Mouse (Mus musculus) neural tube, embryonic 11.5 days (tissue): ENCODE results near the gene 1700013F07Rik. TPM values are rescaled to one million over a fixed set of nuclear protein-coding genes. Genes with fewer than 3 reads are reported as not detected.

Experiments used
- ATAC-seq: fragments of 200-750 bp; cut with Nextera tagmentation; 2 replicates; pipeline ENCODE4 v1.8.0; 2017; ENCODE audit warnings: moderate number of reproducible peaks, mild to moderate bottlenecking, moderate TSS enrichment, moderate library complexity; ENCODE audit not compliant: insufficient read depth, low FRiP score, low TSS enrichment
- DNase-seq: peaks from one replicate; pipeline ENCODE4 v3.0.0-alpha.2; 2015; ENCODE audit warnings: low spot score
- H3K27ac ChIP-seq: fragments of 300-500 bp; sonication (generic); 2 replicates; pipeline ENCODE4 v1.5.1; 2014; ENCODE audit warnings: low read depth, mild to moderate bottlenecking, low read length
- H3K27me3 ChIP-seq: fragments of 300-500 bp; sonication (generic); 2 replicates; pipeline ENCODE4 v1.6.1; 2014; ENCODE audit warnings: mild to moderate bottlenecking, low read length, mixed read lengths; ENCODE audit not compliant: control insufficient read depth, insufficient read depth
- H3K36me3 ChIP-seq: fragments of 300-500 bp; sonication (generic); 2 replicates; pipeline ENCODE4 v1.6.1; 2014; ENCODE audit warnings: mild to moderate bottlenecking, low read length, moderate library complexity, mixed read lengths; ENCODE audit not compliant: control insufficient read depth, insufficient read depth
- H3K4me1 ChIP-seq: fragments of 300-500 bp; sonication (generic); 2 replicates; pipeline ENCODE4 v1.6.1; 2014; ENCODE audit warnings: low read length, mixed read lengths; ENCODE audit not compliant: control insufficient read depth, insufficient read depth
- H3K4me2 ChIP-seq: fragments of 300-500 bp; sonication (generic); 2 replicates; pipeline ENCODE4 v1.6.1; 2014; ENCODE audit warnings: low read depth, mild to moderate bottlenecking, moderate library complexity
- H3K4me3 ChIP-seq: fragments of 300-500 bp; sonication (generic); 2 replicates; pipeline ENCODE4 v1.5.1; 2014; ENCODE audit warnings: low read depth, low read length
- H3K9ac ChIP-seq: fragments of 300-500 bp; sonication (generic); 2 replicates; pipeline ENCODE4 v1.6.1; 2014; ENCODE audit warnings: mild to moderate bottlenecking, low read length
- H3K9me3 ChIP-seq: fragments of 300-500 bp; sonication (generic); 2 replicates; pipeline ENCODE4 v1.6.1; 2016; ENCODE audit warnings: low read length; ENCODE audit not compliant: control insufficient read depth
- WGBS: fragments of 180-500 bp; shearing (Covaris S2); extraction: QIAGEN DNeasy Blood & Tissue Kit; methylation state at CpG from one replicate; pipeline ENCODE4 v1.1.7; 2014; 5-methylcytosine and 5-hydroxymethylcytosine counted together
- polyA plus RNA-seq: library from polyadenylated mRNA; unstranded; fragments of >200 nt; fragmentation: Nextera tagmentation; extraction: Ambion mirVana; gene quantifications from 2 replicates; pipeline ENCODE4 v1.2.1, GENCODE M21; 2014

1700013F07Rik gene
- polyA plus RNA-seq, 1 experiment from 2014 or later: not detected

GRCm38 (mm10) chr3:108508745-108509474, 25.0 kb upstream of the 1700013F07Rik start:
- 82% methylated on average over 3 of the region's 4 CpGs for WGBS
- ATAC-seq: no peak
- no peak for DNase-seq

GRCm38 (mm10) chr3:108510156-108510555, 23.8 kb upstream of the 1700013F07Rik start:
- WGBS: 46% methylated on average over 1 of the region's 2 CpGs
- no peak overlapping the region for H3K27ac ChIP-seq
- no peaks in the 10 kb centered on the region for H3K27me3 ChIP-seq
- no peak overlapping the region for H3K4me3 ChIP-seq
- no peak overlapping the region for H3K4me2 ChIP-seq
- no peaks in the 10 kb centered on the region for H3K9me3 ChIP-seq
- no peak overlapping the region for H3K9ac ChIP-seq
- no peaks in the 10 kb centered on the region for H3K36me3 ChIP-seq
- DNase-seq (no peak), ATAC-seq (no peak)
- H3K4me1 ChIP-seq: 0 out of 2 replicates have a peak, but pooled peaks cover 4% of the 10 kb centered on the region

More at GRCm38 (mm10) chr3:108508745-108509474, 25.0 kb upstream of the 1700013F07Rik start:
- Histone ChIP-seq H3K4me1 (0 out of 2 replicates have a peak, but pooled peaks cover 4% of the 10 kb centered on the region), H3K4me3 (no peak overlapping the region), H3K36me3 (no peaks in the 10 kb centered on the region), H3K4me2 (no peak overlapping the region), H3K9me3 (no peaks in the 10 kb centered on the region), H3K9ac (no peak overlapping the region), H3K27ac (no peak overlapping the region), H3K27me3 (no peaks in the 10 kb centered on the region)

- peak overlapping the region; percentile 5; the same call in 1 of the 2 replicates for H3K27ac ChIP-seq
- no peaks in the 10 kb centered on the region for H3K36me3 ChIP-seq
- H3K27me3 ChIP-seq: no peaks in the 10 kb centered on the region
- peak; percentile 74 for ATAC-seq
- 9% methylated on average over 9 of the region's 9 CpGs for WGBS
- peak overlapping the region; percentile 48 for H3K9ac ChIP-seq
- H3K4me3 ChIP-seq: no peak overlapping the region
- H3K9me3 ChIP-seq: no peaks in the 10 kb centered on the region
- peak; percentile 20 for DNase-seq
- H3K4me1 ChIP-seq: 0 out of 2 replicates have a peak, but pooled peaks cover 4% of the 10 kb centered on the region
- no peak overlapping the region; the same call in 1 of the 2 replicates for H3K4me2 ChIP-seq
These were observed 23.1 kb upstream of the 1700013F07Rik start for GRCm38 (mm10) chr3:108510716-108511483.

- no peaks in the 10 kb centered on the region for H3K36me3 ChIP-seq
- no peak overlapping the region for H3K4me2 ChIP-seq
- DNase-seq (no peak), ATAC-seq (no peak)
- H3K27ac ChIP-seq: no peak overlapping the region
- 0 out of 2 replicates have a peak, but pooled peaks cover 4% of the 10 kb centered on the region for H3K4me1 ChIP-seq
- no peak overlapping the region for H3K9ac ChIP-seq
- no peaks in the 10 kb centered on the region for H3K9me3 ChIP-seq
- 71% methylated on average over 3 of the region's 3 CpGs for WGBS
- H3K27me3 ChIP-seq: no peaks in the 10 kb centered on the region
- no peak overlapping the region for H3K4me3 ChIP-seq
These were observed 20.5 kb upstream of the 1700013F07Rik start for GRCm38 (mm10) chr3:108513465-108513864.

GRCm38 (mm10) chr3:108518276-108518675, 15.7 kb upstream of the 1700013F07Rik start:
- no peak for DNase-seq
- Histone ChIP-seq H3K4me3 (no peak overlapping the region), H3K27ac (no peak overlapping the region), H3K36me3 (no peaks in the 10 kb centered on the region), H3K4me2 (no peak overlapping the region), H3K9me3 (no peaks in the 10 kb centered on the region), H3K4me1 (no peaks in the 10 kb centered on the region), H3K27me3 (no peaks in the 10 kb centered on the region), H3K9ac (no peak overlapping the region)
- ATAC-seq: no peak
- WGBS: 68% methylated on average over 4 of the region's 4 CpGs

- ATAC-seq (no peak), DNase-seq (no peak)
- H3K9me3 ChIP-seq: no peaks in the 10 kb centered on the region
- H3K4me3 ChIP-seq: no peak overlapping the region
- H3K27ac ChIP-seq: no peak overlapping the region
- no peaks in the 10 kb centered on the region for H3K27me3 ChIP-seq
- no peaks in the 10 kb centered on the region for H3K4me1 ChIP-seq
- WGBS: 88% methylated on average over 4 of the region's 4 CpGs
- H3K9ac ChIP-seq: no peak overlapping the region
- H3K4me2 ChIP-seq: no peak overlapping the region
- no peaks in the 10 kb centered on the region for H3K36me3 ChIP-seq
These were observed 10.5 kb upstream of the 1700013F07Rik start for GRCm38 (mm10) chr3:108523415-108523814.

GRCm38 (mm10) chr3:108528489-108528888, 5.5 kb upstream of the 1700013F07Rik start:
- Histone ChIP-seq H3K9me3 (no peaks in the 10 kb centered on the region), H3K4me1 (no peaks in the 10 kb centered on the region), H3K27ac (no peak overlapping the region), H3K27me3 (no peaks in the 10 kb centered on the region), H3K4me2 (no peak overlapping the region), H3K36me3 (no peaks in the 10 kb centered on the region), H3K4me3 (no peak overlapping the region), H3K9ac (no peak overlapping the region)
- no peak for DNase-seq
- no peak for ATAC-seq
- WGBS: 93% methylated on average over 8 of the region's 8 CpGs

GRCm38 (mm10) chr3:108533114-108533885, 650 bp upstream of the 1700013F07Rik start:
- Histone ChIP-seq H3K9me3 (no peaks in the 10 kb centered on the region), H3K4me1 (no peaks in the 10 kb centered on the region), H3K36me3 (no peaks in the 10 kb centered on the region), H3K4me2 (no peak overlapping the region), H3K9ac (no peak overlapping the region), H3K4me3 (no peak overlapping the region), H3K27me3 (peaks cover 11% of the 10 kb centered on the region), H3K27ac (no peak overlapping the region)
- DNase-seq: no peak
- 81% methylated on average over 9 of the region's 9 CpGs for WGBS
- no peak for ATAC-seq
